Mouse (Mus musculus): ENCODE measurements at regions not wholly inside any gene's neighbourhood (a gene's known extent, or its start where the extent isn't known, plus 50 kb on each side); places are given as distances from the start of the nearest gene placed in this dataset.

DNA sequence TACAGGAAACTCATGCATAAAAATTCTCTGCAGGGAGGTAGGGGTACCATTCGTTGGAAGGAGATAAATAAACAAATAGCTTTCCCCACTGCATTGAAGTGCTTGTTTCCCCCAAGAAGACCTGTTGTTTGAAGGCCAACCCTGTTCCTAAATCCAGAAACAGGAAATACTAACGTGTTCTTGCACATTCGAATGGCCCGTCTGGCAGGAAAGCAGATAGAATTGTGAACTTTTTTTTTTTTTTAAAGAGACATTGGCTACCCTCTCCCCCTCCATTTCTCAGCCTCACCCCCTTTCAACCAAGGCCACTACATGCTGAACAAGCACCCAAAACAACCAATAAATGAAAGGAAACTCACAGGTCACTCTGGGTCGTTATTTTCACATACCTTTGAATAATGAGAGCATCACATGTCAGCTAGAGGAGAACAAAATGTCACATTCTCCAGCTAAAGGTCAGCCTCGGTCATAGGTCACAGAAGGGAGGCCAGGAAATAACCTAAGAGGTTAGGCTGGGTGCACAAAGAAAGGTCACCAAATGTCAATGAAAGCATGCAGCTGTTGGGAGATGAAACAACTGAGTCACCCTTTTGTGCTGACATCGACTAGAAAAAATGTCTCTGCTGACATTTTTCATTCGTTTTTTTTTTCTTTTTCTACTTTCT, 250.8 kb upstream of the Usp25 start:
- TF ChIP-seq CTCF (IDR thresholded peaks at IDR 0.05; ENCODE audit: low read depth): no peak
- ATAC-seq (no peak), DNase-seq (no peak)
- no peaks in the 10 kb centered on the region for H3K36me3 ChIP-seq (ENCODE audit: insufficient read depth)
- WGBS: 16% methylated on average over 8 of the region's 8 CpGs
- no peak overlapping the region for H3K27ac ChIP-seq (ENCODE audit: low read depth, low read length)
- no peaks in the 10 kb centered on the region for H3K9me3 ChIP-seq (ENCODE audit: low read length)
- no peaks in the 10 kb centered on the region for H3K27me3 ChIP-seq (ENCODE audit: insufficient read depth, low read length)
- no peak overlapping the region for H3K9ac ChIP-seq
- H3K4me3 ChIP-seq (ENCODE audit: low read depth, low read length): no peak overlapping the region
- no peaks in the 10 kb centered on the region for H3K4me1 ChIP-seq (ENCODE audit: insufficient read depth)
- H3K4me2 ChIP-seq (ENCODE audit: low read depth): no peak overlapping the region

DNA sequence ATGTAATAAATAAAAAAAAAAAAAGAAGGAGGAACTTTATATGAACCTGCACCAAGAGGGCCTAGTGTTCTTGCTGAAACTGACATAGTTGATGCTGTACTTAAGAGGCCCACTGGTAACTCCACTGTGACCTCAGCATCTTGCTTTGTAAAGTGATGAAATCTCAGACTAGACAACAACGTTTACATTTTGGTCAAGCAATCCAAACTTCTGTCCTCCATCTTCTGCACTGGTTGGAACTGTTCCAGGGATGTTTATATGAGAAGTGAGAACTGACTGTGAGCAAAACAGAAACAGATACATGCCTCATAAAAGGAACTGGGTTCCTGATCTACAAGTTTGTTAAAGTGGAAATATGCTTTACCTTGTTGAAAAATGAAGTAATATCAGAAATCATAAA, 251.7 kb upstream of the Usp25 start:
- no peak for TF ChIP-seq CTCF (IDR thresholded peaks at IDR 0.05; ENCODE audit: low read depth)
- H3K9ac ChIP-seq: no peak overlapping the region
- no peak overlapping the region for H3K4me2 ChIP-seq (ENCODE audit: low read depth)
- no peak for ATAC-seq
- no peaks in the 10 kb centered on the region for H3K36me3 ChIP-seq (ENCODE audit: insufficient read depth)
- WGBS: 58% methylated on average over 1 of the region's 1 CpGs
- no peaks in the 10 kb centered on the region for H3K27me3 ChIP-seq (ENCODE audit: insufficient read depth, low read length)
- H3K4me1 ChIP-seq (ENCODE audit: insufficient read depth): no peaks in the 10 kb centered on the region
- DNase-seq: no peak
- no peaks in the 10 kb centered on the region for H3K9me3 ChIP-seq (ENCODE audit: low read length)
- no peak overlapping the region for H3K4me3 ChIP-seq (ENCODE audit: low read depth, low read length)
- no peak overlapping the region for H3K27ac ChIP-seq (ENCODE audit: low read depth, low read length)

DNA sequence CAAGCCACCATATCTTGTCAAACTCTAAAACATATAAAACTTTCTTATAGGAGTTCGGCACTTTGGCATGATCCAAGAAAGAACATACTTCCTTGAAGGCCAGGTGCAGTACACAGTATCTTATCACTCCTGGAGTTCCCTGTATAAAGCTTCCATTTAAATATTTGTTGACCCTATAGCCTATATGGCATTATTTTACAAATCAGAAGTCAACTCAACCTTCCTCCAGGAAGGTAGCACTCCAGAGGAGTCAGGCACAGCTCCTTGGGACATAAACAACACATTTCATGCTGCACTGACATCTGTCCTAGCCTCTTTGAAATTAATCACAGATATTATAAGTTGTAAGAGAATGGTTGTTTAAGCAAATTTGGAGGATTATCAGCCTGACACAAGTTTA, 252.5 kb upstream of the Usp25 start:
- H3K9ac ChIP-seq: no peak overlapping the region

GRCm38 (mm10) chr16:76754871-76755270, 258.6 kb upstream of the Usp25 start:
- Histone ChIP-seq H3K4me1 (ENCODE audit: insufficient read depth) (no peaks in the 10 kb centered on the region), H3K4me2 (ENCODE audit: low read depth) (no peak overlapping the region), H3K9me3 (ENCODE audit: low read length) (no peaks in the 10 kb centered on the region), H3K36me3 (ENCODE audit: insufficient read depth) (no peaks in the 10 kb centered on the region), H3K27ac (ENCODE audit: low read depth, low read length) (no peak overlapping the region), H3K4me3 (ENCODE audit: low read depth, low read length) (no peak overlapping the region), H3K27me3 (ENCODE audit: insufficient read depth, low read length) (no peaks in the 10 kb centered on the region), H3K9ac (no peak overlapping the region)
- ATAC-seq: no peak
- WGBS: 73% methylated on average over 3 of the region's 3 CpGs
- no peak for TF ChIP-seq CTCF (IDR thresholded peaks at IDR 0.05; ENCODE audit: low read depth)
- no peak for DNase-seq

More for the DNA sequence above, 252.5 kb upstream of the Usp25 start:
- no peaks in the 10 kb centered on the region for H3K9me3 ChIP-seq (ENCODE audit: low read length)
- ATAC-seq (no peak), DNase-seq (no peak)
- no peaks in the 10 kb centered on the region for H3K27me3 ChIP-seq (ENCODE audit: insufficient read depth, low read length)
- H3K36me3 ChIP-seq (ENCODE audit: insufficient read depth): no peaks in the 10 kb centered on the region
- 87% methylated on average over 1 of the region's 1 CpGs for WGBS
- TF ChIP-seq CTCF (IDR thresholded peaks at IDR 0.05; ENCODE audit: low read depth): no peak
- H3K4me3 ChIP-seq (ENCODE audit: low read depth, low read length): no peak overlapping the region
- H3K27ac ChIP-seq (ENCODE audit: low read depth, low read length): no peak overlapping the region
- H3K4me2 ChIP-seq (ENCODE audit: low read depth): no peak overlapping the region
- H3K4me1 ChIP-seq (ENCODE audit: insufficient read depth): no peaks in the 10 kb centered on the region

DNA sequence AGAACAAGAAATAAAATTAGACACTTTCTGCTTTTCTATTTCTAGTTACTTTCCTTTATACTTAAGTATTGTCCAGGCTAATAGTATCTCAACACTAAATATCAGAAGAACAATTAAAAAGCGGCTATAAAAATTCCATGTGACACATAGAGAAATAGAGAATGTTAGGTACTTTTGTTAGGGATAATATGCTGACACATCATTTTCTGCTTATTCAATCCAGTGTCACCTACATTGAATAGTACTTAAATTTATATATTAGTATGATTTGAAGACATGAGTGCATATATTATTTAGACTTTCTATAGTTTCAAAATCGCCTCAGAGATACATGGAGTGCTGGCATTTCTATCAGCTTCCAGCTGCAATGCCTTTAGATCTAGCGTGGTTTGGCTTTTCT, 267.1 kb upstream of the Usp25 start:
- DNase-seq: no peak
- no peaks in the 10 kb centered on the region for H3K4me1 ChIP-seq (ENCODE audit: insufficient read depth)
- H3K4me2 ChIP-seq (ENCODE audit: low read depth): no peak overlapping the region
- no peak overlapping the region for H3K27ac ChIP-seq (ENCODE audit: low read depth, low read length)
- no peak for ATAC-seq
- H3K36me3 ChIP-seq (ENCODE audit: insufficient read depth): no peaks in the 10 kb centered on the region
- 94% methylated on average over 3 of the region's 3 CpGs for WGBS
- H3K4me3 ChIP-seq (ENCODE audit: low read depth, low read length): no peak overlapping the region
- no peaks in the 10 kb centered on the region for H3K9me3 ChIP-seq (ENCODE audit: low read length)
- no peak for TF ChIP-seq CTCF (IDR thresholded peaks at IDR 0.05; ENCODE audit: low read depth)
- H3K9ac ChIP-seq: no peak overlapping the region
- H3K27me3 ChIP-seq (ENCODE audit: insufficient read depth, low read length): no peaks in the 10 kb centered on the region

GRCm38 (mm10) chr16:76741141-76741540, 272.4 kb upstream of the Usp25 start:
- H3K27ac ChIP-seq (ENCODE audit: low read depth, low read length): no peak overlapping the region
- H3K36me3 ChIP-seq (ENCODE audit: insufficient read depth): no peaks in the 10 kb centered on the region
- no peak for TF ChIP-seq CTCF (IDR thresholded peaks at IDR 0.05; ENCODE audit: low read depth)
- ATAC-seq: no peak
- H3K4me1 ChIP-seq (ENCODE audit: insufficient read depth): no peaks in the 10 kb centered on the region
- no peaks in the 10 kb centered on the region for H3K27me3 ChIP-seq (ENCODE audit: insufficient read depth, low read length)
- H3K4me2 ChIP-seq (ENCODE audit: low read depth): no peak overlapping the region
- H3K9ac ChIP-seq: no peak overlapping the region
- no peaks in the 10 kb centered on the region for H3K9me3 ChIP-seq (ENCODE audit: low read length)
- WGBS: 23% methylated on average over 3 of the region's 3 CpGs
- DNase-seq: no peak
- no peak overlapping the region for H3K4me3 ChIP-seq (ENCODE audit: low read depth, low read length)

DNA sequence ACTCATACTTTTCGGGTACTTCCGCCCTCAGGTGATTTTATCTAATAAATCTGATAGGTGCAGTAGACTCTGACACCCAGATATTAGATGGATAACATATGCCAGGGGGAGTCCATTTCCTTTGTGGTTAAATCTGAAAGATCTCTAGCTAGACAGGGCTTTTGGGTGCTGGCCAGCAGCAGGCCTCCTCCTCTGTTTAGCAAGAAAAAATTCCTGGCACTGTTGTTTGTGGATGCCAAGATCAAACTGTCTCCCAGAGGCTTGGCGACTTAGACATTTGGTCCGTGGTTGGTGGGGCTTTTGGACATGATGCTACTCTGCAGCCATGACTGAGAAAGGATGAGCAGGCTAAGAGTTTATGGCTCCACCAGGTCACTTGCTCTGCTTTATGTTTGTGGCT, 287.5 kb upstream of the Usp25 start:
- no peak for TF ChIP-seq CTCF (IDR thresholded peaks at IDR 0.05; ENCODE audit: low read depth)
- Histone ChIP-seq H3K4me1 (ENCODE audit: insufficient read depth) (no peaks in the 10 kb centered on the region), H3K36me3 (ENCODE audit: insufficient read depth) (no peaks in the 10 kb centered on the region), H3K27ac (ENCODE audit: low read depth, low read length) (no peak overlapping the region), H3K4me2 (ENCODE audit: low read depth) (no peak overlapping the region), H3K9me3 (ENCODE audit: low read length) (no peaks in the 10 kb centered on the region), H3K4me3 (ENCODE audit: low read depth, low read length) (no peak overlapping the region), H3K27me3 (ENCODE audit: insufficient read depth, low read length) (no peaks in the 10 kb centered on the region), H3K9ac (no peak overlapping the region)
- 64% methylated on average over 4 of the region's 4 CpGs for WGBS
- DNase-seq: no peak
- no peak for ATAC-seq

Data from forebrain, postnatal 0 days (tissue).